Mouse (Mus musculus) heart, adult 9 months (tissue): ENCODE results near the gene Trem2.
"Not testable (repeated sequence)": the region's sequence is repeated elsewhere in the genome, so short reads cannot be mapped to it uniquely, and the experiment has no call there.

Experiments used
- DNase-seq, 2 experiments: peaks; one replicate each; pipeline ENCODE4 v3.0.0; 2022; ENCODE audit warnings: low spot score in 2 of 2

Gene Trem2

GRCm38 (mm10) chr17:48350681-48351193 lies 4.5 kb downstream of the Trem2 start:
- no peak for DNase-seq

GRCm38 (mm10) chr17:48352976-48353375 lies 6.8 kb downstream of the Trem2 start:
- not testable (repeated sequence) for DNase-seq

DNA sequence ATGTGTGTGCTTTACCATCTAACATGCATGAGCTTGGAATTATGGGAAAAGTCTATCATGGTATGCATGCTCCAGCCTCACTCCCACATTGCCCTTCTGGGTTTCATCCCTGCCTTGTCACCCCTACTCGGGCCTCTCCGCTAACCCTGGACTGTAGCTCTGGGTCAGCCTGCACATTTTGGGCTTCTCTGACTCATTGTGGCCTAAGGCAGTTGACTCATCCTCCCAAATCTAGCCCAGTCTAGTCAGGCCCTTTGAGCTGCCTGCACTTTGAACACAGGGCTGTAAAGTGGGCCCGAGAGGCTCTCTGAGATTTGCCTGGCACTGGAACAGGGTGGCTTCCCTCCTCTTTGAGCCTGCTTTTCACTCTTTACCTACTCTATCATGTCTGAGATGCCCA lies 9.6 kb downstream of the Trem2 start:
- no peak for DNase-seq

- no peak for DNase-seq
These were observed 11.7 kb downstream of the Trem2 start for GRCm38 (mm10) chr17:48357892-48358291.

- DNase-seq = no peak
These were observed 13.4 kb downstream of the Trem2 start, which contains the start of gene Treml1 for GRCm38 (mm10) chr17:48359616-48360015. Gene Treml1 (plus strand): TSS chr17:48359916.

GRCm38 (mm10) chr17:48360462-48360861 lies 14.3 kb downstream of the Trem2 start:
- DNase-seq = no peak

GRCm38 (mm10) chr17:48362346-48362745 lies 16.1 kb downstream of the Trem2 start:
- peak in 1 of 2 experiments; percentile 29 for DNase-seq

DNA sequence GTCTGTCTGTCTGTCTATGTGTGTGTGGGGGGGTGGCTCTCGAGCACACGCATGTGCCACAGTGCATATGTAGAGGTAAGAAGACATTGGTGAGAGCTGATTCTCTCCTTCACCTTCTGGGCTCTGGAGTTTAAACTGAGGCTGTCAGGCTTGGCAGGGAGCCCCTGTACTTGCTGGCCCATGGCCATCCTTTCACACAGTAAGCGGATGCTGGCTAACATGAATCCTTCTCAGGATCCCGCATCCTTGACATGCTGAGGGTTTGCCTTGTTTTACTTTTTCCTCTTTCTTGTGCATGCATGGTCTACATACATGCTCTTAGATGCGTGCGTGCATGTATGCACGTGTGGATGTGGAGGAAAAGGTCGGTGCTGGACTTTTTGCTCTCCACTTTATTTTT lies 16.8 kb downstream of the Trem2 start:
- peak in 1 of 2 experiments; percentile 33 for DNase-seq

DNA sequence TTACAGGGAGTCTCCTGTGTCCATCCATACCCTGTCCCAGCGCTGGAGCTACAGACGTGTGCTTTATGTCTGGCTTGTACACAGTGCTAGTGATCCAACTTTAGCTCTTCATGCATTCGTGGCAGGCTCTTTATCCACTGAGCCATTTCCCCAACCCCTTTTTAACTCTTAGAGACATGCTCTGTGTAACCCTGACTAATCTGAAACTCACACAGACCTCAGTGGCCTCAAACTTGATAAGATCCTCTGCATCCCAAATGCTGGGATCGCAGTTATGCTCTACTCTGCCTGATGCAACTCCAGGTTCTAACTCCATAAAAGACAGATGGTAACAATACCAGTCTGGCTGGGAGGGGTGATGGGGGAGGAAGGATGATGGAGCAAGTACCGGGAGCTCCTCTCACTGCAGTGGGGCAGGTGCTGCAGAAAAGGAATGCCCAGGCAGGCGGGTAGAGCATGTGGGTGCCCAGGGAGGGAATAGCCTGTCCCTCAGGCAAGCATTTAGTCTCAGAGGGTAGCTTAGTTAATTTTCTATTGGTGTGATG lies 17.3 kb downstream of the Trem2 start:
- DNase-seq = no peak

GRCm38 (mm10) chr17:48365511-48366155 lies 19.4 kb downstream of the Trem2 start:
- DNase-seq = no peak

DNA sequence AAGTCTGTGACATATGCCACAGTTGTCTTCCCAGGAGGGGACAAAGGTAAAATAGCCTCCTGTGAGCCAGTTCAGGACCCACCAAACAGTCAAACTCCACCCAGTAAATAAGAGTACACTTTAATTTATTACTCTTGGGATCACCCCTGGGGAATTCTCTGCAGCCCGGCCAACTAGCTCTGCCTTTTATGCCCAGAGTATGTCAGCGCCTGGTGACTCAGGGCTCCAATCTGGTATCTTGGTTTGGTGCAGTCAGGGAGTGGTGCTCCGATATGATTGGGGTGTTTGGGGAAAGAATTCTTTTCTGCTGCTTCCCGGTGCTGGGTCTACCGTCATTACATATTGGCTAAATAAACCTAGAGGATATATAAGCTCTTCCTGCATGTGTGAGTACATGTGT lies 20.6 kb downstream of the Trem2 start:
- DNase-seq = no peak

- no peak for DNase-seq
These were observed 25.4 kb downstream of the Trem2 start for GRCm38 (mm10) chr17:48371621-48372020.

GRCm38 (mm10) chr17:48372987-48373386 lies 26.8 kb downstream of the Trem2 start:
- DNase-seq = no peak

GRCm38 (mm10) chr17:48376102-48376501 lies 29.9 kb downstream of the Trem2 start:
- DNase-seq = no peak

DNA sequence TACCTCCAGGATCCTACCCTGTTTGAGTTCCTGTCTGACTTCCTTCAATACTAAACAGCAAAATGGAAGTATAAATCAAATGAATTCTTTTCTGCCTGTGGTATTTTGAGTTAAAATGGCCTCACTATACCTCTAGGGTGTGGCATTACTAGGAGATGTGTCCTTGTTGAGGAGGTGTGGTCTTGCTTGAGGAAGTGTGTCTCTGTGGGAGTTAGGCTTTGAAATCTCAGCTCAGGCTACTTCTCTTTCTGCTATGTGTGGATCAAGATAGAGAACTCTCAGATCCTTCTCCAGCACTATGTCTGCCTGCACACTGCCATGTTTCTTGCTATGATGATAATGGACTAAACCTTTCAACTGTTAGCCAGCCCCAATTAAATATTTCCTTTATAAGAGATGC lies 32.8 kb downstream of the Trem2 start:
- DNase-seq = no peak

DNA sequence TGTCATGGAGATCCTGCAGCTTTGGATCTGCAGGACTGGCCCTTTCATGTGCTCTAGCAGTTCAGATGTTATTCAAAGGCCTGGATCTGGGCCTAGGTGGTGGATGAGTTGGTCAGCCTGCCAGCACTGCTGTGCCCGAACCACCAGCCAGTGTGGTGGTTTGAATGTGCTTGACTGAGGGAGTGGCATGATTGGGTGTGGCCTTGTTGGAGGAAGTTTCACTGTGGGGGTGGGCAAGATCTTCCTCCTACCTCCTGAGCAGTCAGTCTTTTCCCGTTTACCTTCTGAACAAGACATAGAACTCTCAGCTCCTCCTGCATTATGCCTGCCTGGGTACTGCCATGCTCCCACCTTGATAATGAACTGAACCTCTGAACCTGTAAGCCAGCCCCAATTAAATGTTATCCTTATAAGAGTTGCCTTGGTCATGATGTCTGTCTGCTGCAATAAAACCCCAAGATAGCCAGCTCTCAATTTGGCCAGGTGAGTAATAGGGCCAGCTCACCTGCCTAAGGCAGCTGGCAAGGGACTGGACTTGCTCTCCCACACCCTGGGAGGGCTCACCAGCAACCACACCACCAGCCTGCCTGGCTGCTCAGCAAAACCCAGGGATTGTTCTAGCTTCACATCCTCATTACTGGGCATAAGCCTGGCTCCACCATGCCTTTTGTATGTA lies 39.7 kb downstream of the Trem2 start:
- DNase-seq = no peak

- no peak for DNase-seq
These were observed 42.5 kb downstream of the Trem2 start for GRCm38 (mm10) chr17:48388666-48389065.

- no peak for DNase-seq
These were observed 43.2 kb downstream of the Trem2 start for GRCm38 (mm10) chr17:48389442-48389841.

GRCm38 (mm10) chr17:48391446-48391845 lies 45.2 kb downstream of the Trem2 start:
- DNase-seq = no peak

DNA sequence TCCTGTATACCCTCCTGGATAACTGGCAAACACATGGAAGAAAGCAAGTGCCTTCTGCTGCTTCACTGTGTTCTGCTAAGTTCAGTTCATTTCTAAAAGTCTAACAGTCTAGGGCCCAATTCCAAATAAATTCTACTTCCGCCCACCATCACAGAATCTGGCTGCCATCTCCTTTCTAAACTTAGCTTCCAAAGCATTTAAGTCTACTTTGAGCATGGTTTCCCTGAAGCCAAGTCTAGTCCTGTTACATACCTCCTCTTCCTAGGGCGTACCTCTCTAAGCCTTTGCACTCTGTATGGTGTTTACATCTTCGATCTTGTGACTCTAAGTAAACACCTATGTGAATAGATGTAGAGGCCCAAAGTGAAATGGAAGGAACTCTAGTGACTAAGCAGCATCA lies 46.4 kb downstream of the Trem2 start:
- no peak for DNase-seq

DNA sequence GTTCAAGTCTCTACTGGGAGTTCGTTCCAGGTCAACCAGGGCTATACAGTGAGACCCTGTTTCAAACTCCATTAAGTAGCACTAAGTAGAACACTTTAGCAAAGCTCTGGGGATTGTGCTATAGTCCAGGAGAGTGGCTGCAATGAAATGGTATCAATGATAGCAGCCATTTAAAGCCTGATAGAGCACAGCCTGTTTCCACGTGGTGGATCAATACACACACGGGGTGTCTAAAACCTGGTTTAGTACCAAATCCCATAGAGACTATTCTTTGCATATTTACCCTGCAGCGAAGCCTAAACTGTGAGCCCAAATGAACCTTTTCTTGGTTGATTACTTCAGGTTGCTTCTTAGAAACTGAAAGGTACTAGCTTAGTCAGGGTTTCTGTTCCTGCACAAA lies 55.5 kb downstream of the Trem2 start:
- no peak for DNase-seq

DNA sequence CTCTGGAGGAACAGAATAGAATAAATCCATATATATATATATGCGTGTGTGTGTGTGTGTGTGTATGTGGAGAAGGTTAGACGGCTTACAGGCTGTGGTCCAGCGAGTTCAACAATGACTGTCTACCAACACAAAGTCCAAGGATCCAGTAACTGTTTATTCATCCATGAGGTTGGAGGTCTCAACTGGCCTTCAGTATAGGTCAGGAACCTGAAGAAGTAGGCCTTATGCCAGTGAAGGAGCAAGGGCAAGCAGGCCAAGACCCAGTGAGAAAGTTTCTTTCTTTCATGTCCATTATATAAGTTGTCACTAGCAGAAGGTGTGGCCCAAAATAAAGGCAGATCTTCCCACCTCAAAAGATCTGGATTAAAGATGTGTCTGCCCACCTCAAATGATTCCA lies 56.5 kb downstream of the Trem2 start:
- no peak for DNase-seq
